Mouse (Mus musculus) embryonic fibroblast, embryonic 13.5 days (primary cell): Measurements from ENCODE around the gene Lingo2.

Experiments used
- CTCF ChIP-seq: IDR thresholded peaks from 2 replicates; pipeline ENCODE4 v1.5.1; 2011; ENCODE audit warnings: mild to moderate bottlenecking, control low read depth, low read length, moderate library complexity, borderline replicate concordance; ENCODE audit not compliant: insufficient read depth
- POLR2A ChIP-seq: IDR thresholded peaks from 2 replicates; pipeline ENCODE4 v1.6.1; 2011; ENCODE audit warnings: low read depth, mild to moderate bottlenecking, control low read depth, low read length, moderate library complexity

- TF ChIP-seq CTCF = no peak
- TF ChIP-seq POLR2A = no peak
Measured at GRCm38 (mm10) chr4:36426192-36426591, 525.4 kb downstream of the Lingo2 start.
